Mouse (Mus musculus) megakaryocyte, embryonic 14.5 days (primary cell): ENCODE data around the gene Cd200r1.

Source experiments
- FLI1 ChIP-seq: IDR thresholded peaks from 2 replicates; pipeline ENCODE4 v1.6.1; 2012; ENCODE audit warnings: low read length, inconsistent platforms, mixed read lengths
- GATA1 ChIP-seq: IDR thresholded peaks from 3 replicates; pipeline ENCODE4 v1.6.1; 2012; ENCODE audit warnings: mixed read lengths, low read length, inconsistent platforms, borderline replicate concordance

DNA sequence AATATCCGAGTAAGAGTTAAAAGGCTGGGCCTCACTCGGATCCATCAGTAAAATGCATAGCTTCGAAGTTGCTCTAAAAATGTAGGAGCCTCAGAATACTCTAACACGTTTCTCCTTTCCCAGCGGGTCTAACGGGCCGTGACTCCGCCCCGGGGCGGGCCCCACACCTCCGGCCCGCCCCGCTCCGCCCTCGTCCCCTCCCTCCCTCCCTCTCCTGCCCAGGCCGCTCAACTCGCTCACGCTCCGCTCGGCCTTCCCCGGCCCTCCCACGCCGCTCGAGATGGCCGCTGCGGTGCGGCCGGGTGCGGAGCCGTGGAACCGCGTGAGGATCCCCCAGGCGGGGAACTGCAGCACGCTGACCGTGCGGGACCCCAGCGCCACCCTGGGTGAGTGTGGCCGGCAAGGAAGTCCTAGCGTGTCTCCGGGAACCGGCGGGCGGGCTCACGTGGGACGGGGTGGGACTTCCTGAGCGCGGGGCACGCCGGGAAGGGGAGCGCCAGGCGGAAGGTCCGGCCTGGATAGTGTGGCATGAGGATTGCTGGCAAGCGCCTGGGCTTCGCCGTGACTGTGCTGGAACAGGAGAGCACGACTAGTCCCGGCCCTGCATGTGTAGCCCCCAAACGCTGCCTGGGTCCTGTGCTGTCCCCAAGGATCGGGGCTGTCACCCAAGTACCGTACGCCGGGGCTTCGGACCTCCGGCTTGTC, 41.3 kb upstream of the Cd200r1 start, which contains the start of gene Nepro:
- TF ChIP-seq GATA1 (no peak), FLI1 (no peak)
